Mouse (Mus musculus) hindbrain, embryonic 15.5 days (tissue): Measurements from ENCODE around the gene Ddt. TPM values are rescaled to one million over a fixed set of nuclear protein-coding genes. Genes with fewer than 3 reads are reported as not detected.

Experiments used
- polyA plus RNA-seq: library from polyadenylated mRNA; unstranded; fragments of >200 nt; fragmentation: Nextera tagmentation; extraction: Ambion mirVana; gene quantifications from 2 replicates; pipeline ENCODE4 v1.2.1, GENCODE M21; 2015

The Ddt gene
- polyA plus RNA-seq, 1 experiment from 2014 or later = 77.1 TPM

Other genes with a start within 250 kb of the Ddt start
- 38.7 and 42.4 TPM in 2 replicates for gene Lrrc75b, start 213.1 kb downstream of the Ddt start, polyA plus RNA-seq
- 1.2 and 1.3 TPM in 2 replicates for gene Ggt1, start 211.8 kb downstream of the Ddt start, polyA plus RNA-seq
- gene Ggt5, start 184.1 kb downstream of the Ddt start, polyA plus RNA-seq = 2.8 and 4.5 TPM in 2 replicates
- 7.9 and 8.1 TPM in 2 replicates for gene Susd2, start 129.4 kb downstream of the Ddt start, polyA plus RNA-seq
- gene Cabin1, start 9.1 kb downstream of the Ddt start, polyA plus RNA-seq = 32.5 and 40.0 TPM in 2 replicates
- not detected in 2 replicates for gene Gm20441, start 7.5 kb upstream of the Ddt start, polyA plus RNA-seq
- gene Gstt3, start 8.0 kb upstream of the Ddt start, polyA plus RNA-seq = 1.2 and 1.5 TPM in 2 replicates
- 14.8 and 15.4 TPM in 2 replicates for gene Gstt1, start 25.2 kb upstream of the Ddt start, polyA plus RNA-seq
- not detected in 2 replicates for gene Gstt4, start 49.1 kb upstream of the Ddt start, polyA plus RNA-seq
- gene Gstt2, start 64.0 kb upstream of the Ddt start, polyA plus RNA-seq = 6.6 and 6.8 TPM in 2 replicates
- 1,663 and 1,704 TPM in 2 replicates for gene Mif, start 86.8 kb upstream of the Ddt start, polyA plus RNA-seq
- 1.7 and 2.0 TPM in 2 replicates for gene Derl3, start 120.0 kb upstream of the Ddt start, polyA plus RNA-seq
- gene Smarcb1, start 148.2 kb upstream of the Ddt start, polyA plus RNA-seq = 251 and 263 TPM in 2 replicates
- 139 and 143 TPM in 2 replicates for gene Chchd10, start 159.7 kb upstream of the Ddt start, polyA plus RNA-seq
- gene Mmp11, start 163.1 kb upstream of the Ddt start, polyA plus RNA-seq = 18.2 and 18.4 TPM in 2 replicates
- 1.1 and 1.6 TPM in 2 replicates for gene Gm867, start 167.3 kb upstream of the Ddt start, polyA plus RNA-seq
- 0.35 and 1.2 TPM in 2 replicates for gene Vpreb3, start 169.6 kb upstream of the Ddt start, polyA plus RNA-seq
- not detected in 2 replicates for gene Gm5134, start 181.1 kb upstream of the Ddt start, polyA plus RNA-seq